Mouse (Mus musculus): Measurements from ENCODE around the gene Ngef.
A peak's percentile ranks its signal among the peaks of the same experiment; 100 is the strongest.

Ngef gene

GRCm38 (mm10) chr1:87573800-87574215 is at the start of gene Ngef:
Gene Ngef (minus strand): TSS chr1:87573870.
- peak; percentile 89 to 94 for DNase-seq

GRCm38 (mm10) chr1:87621858-87622279 is 48.2 kb upstream of the Ngef start:
- no peak for DNase-seq

GRCm38 (mm10) chr1:87621146-87621857 is 47.6 kb upstream of the Ngef start:
- DNase-seq, result no peak

GRCm38 (mm10) chr1:87620693-87621092 is 47.0 kb upstream of the Ngef start:
- no peak for DNase-seq

GRCm38 (mm10) chr1:87620211-87620668 is 46.6 kb upstream of the Ngef start, which contains the start of gene Inpp5d:
Gene Inpp5d (plus strand): TSS chr1:87620312.
- DNase-seq, result peak; percentile 61 to 63

- no peak for DNase-seq
These were observed 41.1 kb upstream of the Ngef start for GRCm38 (mm10) chr1:87614576-87615295.

GRCm38 (mm10) chr1:87608416-87609046 is 34.9 kb upstream of the Ngef start:
- DNase-seq, result peak; percentile 73 to 79

GRCm38 (mm10) chr1:87607385-87608091 is 33.9 kb upstream of the Ngef start:
- DNase-seq, result peak in 1 of 2 experiments; percentile 57

- DNase-seq, result no peak
These were observed 31.6 kb upstream of the Ngef start for GRCm38 (mm10) chr1:87605296-87605695.

- no peak for DNase-seq
These were observed 29.7 kb upstream of the Ngef start for GRCm38 (mm10) chr1:87603389-87603788.

- DNase-seq, result no peak
These were observed 28.1 kb upstream of the Ngef start for GRCm38 (mm10) chr1:87601801-87602200.

- no peak for DNase-seq
These were observed 26.9 kb upstream of the Ngef start for GRCm38 (mm10) chr1:87600533-87600932.

- DNase-seq, result no peak
These were observed 21.0 kb upstream of the Ngef start for GRCm38 (mm10) chr1:87594671-87595070.

GRCm38 (mm10) chr1:87594261-87594660 is 20.6 kb upstream of the Ngef start:
- DNase-seq, result peak in 1 of 2 experiments; percentile 21

- DNase-seq, result peak; percentile 69 to 80
These were observed 16.3 kb upstream of the Ngef start for GRCm38 (mm10) chr1:87589980-87590379.

- DNase-seq, result no peak
These were observed 15.5 kb upstream of the Ngef start for GRCm38 (mm10) chr1:87589162-87589561.

GRCm38 (mm10) chr1:87580824-87581223 is 7.2 kb upstream of the Ngef start:
- DNase-seq, result no peak

GRCm38 (mm10) chr1:87578965-87579364 is 5.3 kb upstream of the Ngef start:
- DNase-seq, result no peak

- peak; percentile 91 to 94 for DNase-seq
These were observed 1.1 kb upstream of the Ngef start for GRCm38 (mm10) chr1:87574785-87575184.

GRCm38 (mm10) chr1:87574353-87574752 is 683 bp upstream of the Ngef start:
- peak in 1 of 2 experiments; percentile 16 for DNase-seq

- no peak for DNase-seq
These were observed 409 bp downstream of the Ngef start for GRCm38 (mm10) chr1:87573261-87573660.

GRCm38 (mm10) chr1:87568398-87568797 is 5.3 kb downstream of the Ngef start:
- DNase-seq, result peak; percentile 26 to 43

GRCm38 (mm10) chr1:87565760-87566159 is 7.9 kb downstream of the Ngef start:
- DNase-seq, result no peak
